Mouse (Mus musculus) lung, postnatal 0 days (tissue): Measurements from ENCODE around the gene Gsta3.

ENCODE experiments used
- CTCF ChIP-seq: IDR thresholded peaks from 2 replicates; pipeline ENCODE4 v1.5.1; 2016; ENCODE audit warnings: antibody characterized with exemption, mild to moderate bottlenecking
- EP300 ChIP-seq: IDR thresholded peaks from 2 replicates; pipeline ENCODE4 v1.6.1; 2016; ENCODE audit warnings: antibody characterized with exemption, mild to moderate bottlenecking, control low read depth

GRCm38 (mm10) chr1:21239911-21240898 is at the start of gene Gsta3:
- TF ChIP-seq EP300 (peak; percentile 80), CTCF (no peak)
